Comparison of ENCODE assay signal across 9 mouse cellular contexts in the genomic region with DNA sequence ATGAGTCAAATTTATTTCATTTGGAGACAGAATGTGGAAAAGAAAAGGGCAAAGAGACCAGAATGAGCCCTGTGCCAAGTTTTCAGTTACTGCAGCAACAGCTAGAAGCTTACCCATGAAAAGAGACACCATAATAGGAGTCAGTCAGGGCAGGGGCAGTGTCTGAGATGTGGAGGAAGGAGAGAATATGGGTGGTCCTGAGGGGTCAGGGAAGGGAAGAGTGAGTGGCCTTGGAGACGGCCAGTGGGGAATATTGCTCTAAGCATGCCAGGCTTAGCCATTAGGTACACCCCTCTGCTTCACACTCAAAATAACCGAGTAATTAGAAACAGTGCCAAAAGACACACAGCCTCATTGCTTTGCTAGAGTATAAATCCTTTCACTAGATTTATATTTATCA.
"Had no signal": no experiment of that assay in that cellular context is flagged by ENCODE, and none has a peak within 500 bp of the region (broad histone marks: within the 10 kb centered on the region; RNA-seq: fewer than 3 reads in every experiment).

No protein-coding gene starts in this region.

- H3K27ac ChIP-seq: layer of hippocampus, adult 2 months; limb, embryonic 13.5 days; liver, embryonic 14.5 days; midbrain, embryonic 13.5 days; stomach, postnatal 0 days had no signal

- DNase-seq: kidney, adult 8-10 months; kidney, postnatal 4 days; lung, adult 18-20 months; thymus, postnatal 4 days had no signal

- H3K27me3 ChIP-seq: limb, embryonic 13.5 days; midbrain, embryonic 13.5 days had no signal

- H3K9ac ChIP-seq: limb, embryonic 13.5 days; liver, embryonic 14.5 days; midbrain, embryonic 13.5 days had no signal

- H3K4me3 ChIP-seq: layer of hippocampus, adult 2 months; limb, embryonic 13.5 days; midbrain, embryonic 13.5 days had no signal

- ATAC-seq: midbrain, embryonic 13.5 days had no signal

- H3K4me2 ChIP-seq: limb, embryonic 13.5 days; midbrain, embryonic 13.5 days had no signal

- H3K36me3 ChIP-seq: limb, embryonic 13.5 days; midbrain, embryonic 13.5 days had no signal

- H3K9me3 ChIP-seq: midbrain, embryonic 13.5 days had no signal

- H3K4me1 ChIP-seq: limb, embryonic 13.5 days; midbrain, embryonic 13.5 days had no signal
